Mouse (Mus musculus): ENCODE measurements at regions not wholly inside any gene's neighbourhood (a gene's known extent, or its start where the extent isn't known, plus 50 kb on each side); places are given as distances from the start of the nearest gene placed in this dataset.

- DNase-seq (ENCODE audit: low spot score) = no peak
Measured at GRCm38 (mm10) chr8:30797341-30797740, 2631.2 kb upstream of the 5930422O12Rik start.

DNA sequence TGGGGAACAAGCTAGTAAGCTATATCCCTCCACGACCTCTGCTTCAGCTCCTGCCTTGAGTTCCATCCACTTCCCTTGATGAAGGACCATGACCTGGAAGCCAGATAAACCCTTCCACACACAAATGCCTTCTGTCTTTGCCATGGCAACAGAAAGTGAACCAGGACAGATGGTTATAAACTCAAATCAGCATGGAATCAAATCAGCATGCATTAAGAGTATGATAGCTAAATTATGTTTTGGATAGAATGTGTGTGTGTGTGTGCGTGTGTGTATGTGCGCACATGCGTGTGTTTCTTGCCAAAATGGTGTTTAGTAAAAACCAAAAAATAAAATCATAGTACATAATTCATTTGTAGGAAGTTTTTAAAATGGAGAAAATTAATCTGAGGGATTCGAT is 2611.5 kb upstream of the 5930422O12Rik start:
- DNase-seq (ENCODE audit: low spot score) = no peak

DNA sequence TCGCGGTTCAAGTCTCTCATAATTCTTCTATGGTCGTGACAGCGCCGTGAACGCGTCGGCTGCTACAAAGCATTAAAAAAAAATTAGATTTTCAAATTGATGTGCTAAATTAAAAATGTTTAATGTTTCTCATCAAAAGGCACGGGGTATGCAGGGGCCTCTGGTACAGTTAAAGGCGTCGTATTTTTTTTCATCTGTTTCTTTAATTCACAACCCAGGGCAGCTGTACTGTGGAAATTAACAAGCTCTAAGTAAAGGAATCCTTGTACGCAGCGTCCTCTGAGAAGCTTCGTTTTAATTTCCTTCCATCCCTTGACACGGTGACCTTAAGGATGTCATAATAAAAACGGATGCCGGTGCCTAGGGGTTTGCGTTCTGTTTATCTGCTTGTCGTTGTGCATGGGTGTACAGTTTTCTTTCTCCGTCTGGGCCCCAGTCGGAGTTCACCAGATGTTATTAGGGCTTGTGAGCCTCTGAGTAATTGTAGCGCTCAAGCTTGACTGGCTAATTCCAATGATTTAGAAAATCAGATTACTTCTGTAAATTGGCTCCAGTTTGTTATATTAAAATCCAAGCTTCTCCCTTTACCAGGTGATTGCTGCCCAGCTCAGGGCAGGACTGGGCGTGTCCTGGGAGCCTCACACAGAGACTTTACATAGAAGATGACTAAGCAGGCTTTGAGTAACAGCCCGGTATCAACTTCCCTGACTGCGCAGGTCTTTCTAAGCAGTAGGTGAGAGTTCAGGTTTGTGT is 2605.5 kb upstream of the 5930422O12Rik start:
- DNase-seq (ENCODE audit: low spot score) = no peak

- no peak for DNase-seq (ENCODE audit: low spot score)
Measured at GRCm38 (mm10) chr8:30823588-30823938, 2604.9 kb upstream of the 5930422O12Rik start.

DNA sequence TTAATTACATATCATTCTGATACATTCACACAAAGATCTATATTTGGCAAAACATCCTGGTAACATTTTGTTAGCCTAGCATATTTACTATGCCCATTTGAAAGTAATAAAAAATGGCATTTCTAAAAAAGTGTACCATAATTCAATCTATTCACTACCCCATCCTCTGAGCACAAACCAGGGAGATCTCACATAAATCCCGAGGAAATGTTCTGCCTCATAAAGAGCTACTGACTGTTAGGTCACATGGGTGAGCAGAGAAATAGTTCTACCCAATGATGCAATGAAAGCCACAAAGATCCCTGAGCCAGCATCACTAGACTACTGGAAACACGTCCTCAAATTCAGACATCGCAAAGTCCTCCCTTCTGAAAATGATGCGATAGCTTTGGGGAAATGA is 2602.5 kb upstream of the 5930422O12Rik start:
- DNase-seq (ENCODE audit: low spot score) = no peak

DNA sequence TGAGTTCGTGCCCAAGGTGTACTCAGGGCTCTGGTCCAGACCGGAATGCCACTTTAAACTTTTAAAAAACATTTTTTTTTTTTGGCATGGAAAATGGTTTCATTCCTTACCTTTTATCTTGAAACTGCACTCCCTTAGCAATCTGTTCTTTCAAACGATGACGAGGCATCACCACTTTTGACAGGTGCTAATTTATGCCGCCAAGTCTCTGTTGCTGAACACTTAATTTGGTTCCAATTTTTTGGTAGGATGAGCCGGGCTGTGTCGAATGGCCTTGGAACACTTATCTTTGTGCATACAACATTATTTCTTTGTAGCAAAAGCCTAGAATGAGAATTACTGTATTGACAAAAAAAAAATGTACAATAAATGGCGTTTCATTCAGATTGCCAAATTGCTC is 2590.5 kb upstream of the 5930422O12Rik start:
- no peak for DNase-seq (ENCODE audit: low spot score)

GRCm38 (mm10) chr8:30840064-30840463 is 2588.4 kb upstream of the 5930422O12Rik start:
- peak; percentile 58 for DNase-seq (ENCODE audit: low spot score)

DNA sequence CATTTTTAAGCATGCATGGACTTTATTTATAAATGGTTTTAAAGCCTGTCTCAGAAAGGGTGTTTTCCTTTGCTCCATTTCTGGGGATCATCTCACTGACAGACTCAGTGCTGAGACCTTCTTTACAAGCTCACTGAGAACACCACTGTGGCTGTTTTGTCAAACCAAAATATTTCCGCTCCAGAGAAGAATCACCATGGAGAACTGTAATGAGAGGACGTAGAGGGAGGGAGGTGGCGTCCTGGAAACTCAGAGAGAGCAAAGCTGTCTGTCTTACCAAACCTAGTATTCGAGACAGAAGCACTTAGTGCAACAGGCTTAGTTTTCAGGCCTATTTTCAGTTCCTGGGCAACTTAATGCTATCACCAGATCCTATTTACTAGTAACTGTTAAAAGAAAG is 2565.5 kb upstream of the 5930422O12Rik start:
- no peak for DNase-seq (ENCODE audit: low spot score)

DNA sequence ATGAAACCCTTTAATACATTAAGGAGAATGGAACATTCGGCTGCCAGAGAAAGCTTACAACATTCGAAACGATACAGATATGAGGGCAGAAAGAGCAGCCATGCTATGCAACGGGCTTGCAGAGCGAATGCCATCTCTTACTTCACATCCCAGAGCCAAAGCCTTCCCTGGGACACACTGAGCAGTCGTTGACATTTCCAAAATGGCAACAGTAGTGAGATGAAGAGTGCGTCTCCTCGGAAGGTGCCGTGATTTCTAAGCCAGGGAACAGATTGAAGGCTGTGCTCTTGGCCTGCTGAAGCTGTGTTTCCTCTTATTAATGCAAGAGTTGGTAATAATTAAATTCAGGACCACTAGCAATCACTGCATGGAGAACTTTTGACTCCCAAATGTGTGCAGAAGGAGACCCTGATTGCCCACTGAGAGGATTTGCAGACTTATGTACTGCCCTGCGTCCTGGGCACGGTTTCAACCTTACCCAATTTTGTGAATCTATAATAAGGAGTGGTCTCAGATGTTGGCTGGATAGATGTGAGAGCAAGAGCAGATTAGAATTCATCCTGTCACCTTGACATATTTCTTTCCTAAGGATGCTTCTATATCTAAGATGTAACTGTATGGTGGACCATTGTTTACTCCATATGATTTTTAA is 2522.3 kb upstream of the 5930422O12Rik start:
- no peak for DNase-seq (ENCODE audit: low spot score)

DNA sequence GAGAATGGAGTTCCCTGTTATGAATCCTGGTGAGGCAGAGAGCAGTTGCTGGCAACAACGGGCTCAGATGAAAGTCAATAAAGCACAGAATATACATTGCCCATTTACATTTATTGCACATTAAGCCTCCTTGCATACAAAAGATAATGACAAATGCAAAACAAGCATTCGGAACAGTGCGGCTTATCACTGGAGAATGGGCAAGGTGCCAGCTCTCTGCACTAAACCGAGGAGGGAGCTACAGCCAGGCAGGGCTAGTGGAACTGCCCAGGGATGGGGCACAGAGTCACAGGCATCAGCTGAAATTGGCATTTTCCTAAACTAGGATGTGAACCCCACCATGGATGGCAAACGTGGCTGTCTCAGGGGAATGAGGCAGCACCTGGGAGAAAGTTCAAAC is 2514.8 kb upstream of the 5930422O12Rik start:
- DNase-seq (ENCODE audit: low spot score) = no peak

GRCm38 (mm10) chr8:30915127-30915526 is 2513.4 kb upstream of the 5930422O12Rik start:
- no peak for DNase-seq (ENCODE audit: low spot score)

DNA sequence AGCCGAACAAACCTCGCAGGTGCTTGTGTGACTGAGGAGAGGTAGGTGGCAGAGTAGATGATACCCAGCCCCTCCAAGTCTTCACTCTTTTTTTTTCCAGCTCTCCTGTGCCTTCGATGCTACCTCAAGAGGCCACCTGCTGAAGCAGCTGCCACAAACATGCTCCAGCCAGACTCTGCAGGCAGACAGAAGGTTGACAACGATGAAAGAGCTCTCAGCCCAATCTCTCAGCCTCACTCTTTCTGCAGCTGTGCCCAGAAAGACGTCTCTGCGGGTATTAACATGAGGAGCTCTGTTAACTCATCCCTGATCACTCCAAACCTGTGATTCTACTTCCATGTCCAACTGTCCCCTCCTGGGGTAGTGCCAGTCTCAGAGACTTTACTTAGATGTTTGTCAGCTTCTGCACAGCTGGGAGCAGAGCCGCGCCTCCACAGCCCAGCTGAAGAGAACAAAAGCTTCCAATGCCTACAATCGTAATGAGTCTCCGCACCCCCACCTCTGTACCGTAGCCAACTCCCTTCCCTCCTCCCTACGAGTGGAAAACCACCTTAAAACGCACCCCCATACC is 2512.8 kb upstream of the 5930422O12Rik start:
- no peak for DNase-seq (ENCODE audit: low spot score)

DNA sequence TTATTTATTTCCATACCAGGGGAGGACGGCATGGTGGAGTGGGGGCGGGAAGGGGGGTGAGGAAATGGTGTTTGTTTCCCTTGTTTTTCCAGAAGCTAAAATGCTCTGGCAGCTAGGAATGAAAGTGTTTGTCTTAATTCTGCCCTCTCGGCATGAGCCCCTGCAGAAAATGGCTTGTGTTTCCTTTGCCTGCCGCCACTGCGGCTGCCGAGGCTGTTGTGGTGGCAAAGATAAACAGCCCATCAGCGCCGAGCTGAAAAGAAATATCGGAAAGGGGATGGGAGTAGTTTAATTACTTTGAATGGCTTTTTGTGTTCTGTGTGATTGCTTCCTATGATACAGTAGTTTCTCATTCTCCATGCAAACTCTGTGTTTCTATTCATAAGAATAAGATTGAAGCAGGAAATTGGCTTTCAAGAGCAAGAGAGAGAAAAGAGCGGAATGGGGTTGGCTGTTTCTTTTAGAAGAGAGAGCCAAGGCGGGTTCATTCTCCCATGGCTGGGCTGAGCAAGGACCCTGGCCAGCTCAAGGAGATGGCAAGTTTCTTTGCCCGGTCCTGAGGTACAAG is 2512.2 kb upstream of the 5930422O12Rik start:
- DNase-seq (ENCODE audit: low spot score) = no peak

GRCm38 (mm10) chr8:30921451-30921850 is 2507.1 kb upstream of the 5930422O12Rik start:
- DNase-seq (ENCODE audit: low spot score) = no peak

- peak; percentile 48 for DNase-seq (ENCODE audit: low spot score)
Measured at GRCm38 (mm10) chr8:30923301-30924159, 2505.0 kb upstream of the 5930422O12Rik start.

- DNase-seq (ENCODE audit: low spot score) = no peak
Measured at GRCm38 (mm10) chr8:30924160-30924534, 2504.4 kb upstream of the 5930422O12Rik start.

GRCm38 (mm10) chr8:30924656-30925055 is 2503.9 kb upstream of the 5930422O12Rik start:
- DNase-seq (ENCODE audit: low spot score) = no peak

- DNase-seq (ENCODE audit: low spot score) = no peak
Measured at GRCm38 (mm10) chr8:30937449-30938075, 2490.9 kb upstream of the 5930422O12Rik start.

- no peak for DNase-seq (ENCODE audit: low spot score)
Measured at GRCm38 (mm10) chr8:30940901-30941300, 2487.6 kb upstream of the 5930422O12Rik start.

DNA sequence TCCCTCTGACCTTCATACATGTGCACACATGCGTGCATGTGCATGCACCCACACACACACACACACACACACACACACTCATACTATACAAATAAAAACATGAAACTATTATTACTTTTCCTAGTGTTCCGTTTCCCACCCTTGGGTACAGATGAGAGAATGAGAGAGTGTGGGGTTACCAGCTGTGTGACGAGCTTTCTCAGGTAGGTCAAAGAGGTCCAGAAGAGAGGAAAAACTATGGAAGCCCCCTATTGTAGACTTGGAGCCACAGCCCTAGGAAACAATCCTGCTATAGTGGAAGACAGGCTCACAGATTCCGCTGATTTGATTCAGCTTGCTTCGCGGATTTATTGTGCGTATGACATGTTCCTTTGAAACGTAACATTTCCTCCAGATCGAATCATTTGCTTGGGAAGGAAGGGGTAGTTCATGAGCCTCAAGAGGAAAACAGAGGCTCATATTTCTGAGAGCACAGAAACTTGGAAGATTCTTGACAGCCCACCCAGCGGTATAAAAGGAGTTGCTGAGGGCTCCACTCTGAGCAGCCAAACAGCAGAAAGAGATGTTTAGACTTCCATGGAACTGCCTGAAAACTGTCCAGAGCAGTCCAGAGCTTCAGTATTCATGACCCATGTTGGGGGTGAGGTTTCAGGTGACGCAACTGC is 2486.9 kb upstream of the 5930422O12Rik start:
- no peak for DNase-seq (ENCODE audit: low spot score)

Measured in urinary bladder, postnatal 25 days (tissue).